Mouse (Mus musculus) limb, embryonic 14.5 days (tissue): ENCODE data around the gene Wnk4. TPM values are rescaled to one million over a fixed set of nuclear protein-coding genes. Genes with fewer than 3 reads are reported as not detected.

Source experiments
- ATAC-seq: fragments of 200-750 bp; cut with Nextera tagmentation; 2 replicates; pipeline ENCODE4 v1.8.0; 2017; ENCODE audit warnings: low read depth, moderate number of reproducible peaks, moderate TSS enrichment; ENCODE audit not compliant: low FRiP score
- DNase-seq: peaks from one replicate; pipeline ENCODE4 v3.0.0-alpha.2; 2015; ENCODE audit warnings: low spot score
- H3K27ac ChIP-seq: fragments of 300-500 bp; sonication (generic); replicated peaks from 2 replicates; pipeline ENCODE4 v1.5.1; 2014; ENCODE audit warnings: low read depth, mild to moderate bottlenecking, low read length, moderate library complexity, mixed read lengths
- H3K27me3 ChIP-seq: fragments of 300-500 bp; sonication (generic); 2 replicates; pipeline ENCODE4 v1.6.1; 2014; ENCODE audit warnings: low read length, mixed read lengths; ENCODE audit not compliant: control insufficient read depth, insufficient read depth
- H3K36me3 ChIP-seq: fragments of 300-500 bp; sonication (generic); 2 replicates; pipeline ENCODE4 v1.6.1; 2014; ENCODE audit warnings: mild to moderate bottlenecking, low read length, moderate library complexity, mixed read lengths; ENCODE audit not compliant: control insufficient read depth, insufficient read depth
- H3K4me1 ChIP-seq: fragments of 300-500 bp; sonication (generic); 2 replicates; pipeline ENCODE4 v1.6.1; 2014; ENCODE audit warnings: antibody characterized with exemption, low read length, mixed read lengths; ENCODE audit not compliant: control insufficient read depth, insufficient read depth
- H3K4me2 ChIP-seq: fragments of 300-500 bp; sonication (generic); replicated peaks from 2 replicates; pipeline ENCODE4 v1.6.1; 2014; ENCODE audit warnings: low read depth, mild to moderate bottlenecking, low read length, moderate library complexity; ENCODE audit not compliant: severe bottlenecking
- H3K4me3 ChIP-seq: fragments of 300-500 bp; sonication (generic); replicated peaks from 2 replicates; pipeline ENCODE4 v1.5.1; 2014; ENCODE audit warnings: low read length
- H3K9ac ChIP-seq: fragments of 300-500 bp; sonication (generic); 2 replicates; pipeline ENCODE4 v1.6.1; 2014; ENCODE audit warnings: mild to moderate bottlenecking, low read depth, low read length, moderate library complexity; ENCODE audit not compliant: severe bottlenecking
- H3K9me3 ChIP-seq: fragments of 300-500 bp; sonication (generic); 2 replicates; pipeline ENCODE4 v1.6.1; 2016; ENCODE audit warnings: low read length; ENCODE audit not compliant: control insufficient read depth
- POLR2A ChIP-seq: fragments of 200-500 bp; IDR thresholded peaks from 2 replicates; pipeline ENCODE4 v1.8.0; 2012; ENCODE audit warnings: inconsistent platforms, mild to moderate bottlenecking, moderate library complexity, borderline replicate concordance; ENCODE audit not compliant: insufficient read depth, insufficient read length; ENCODE audit errors: extremely low read depth
- WGBS: fragments of 180-500 bp; shearing (Covaris S2); extraction: QIAGEN DNeasy Blood & Tissue Kit; methylation state at CpG from one replicate; pipeline ENCODE4 v1.1.7; 2014; 5-methylcytosine and 5-hydroxymethylcytosine counted together
- polyA plus RNA-seq, 2 experiments: library from polyadenylated mRNA; depleted of rRNA in 1 of 2; stranded (reverse) in 1 of 2; unstranded in 1 of 2; fragments of >200 nt; fragmentation: Nextera tagmentation in 1 of 2; extraction: Ambion mirVana in 1 of 2; gene quantifications; 2 replicates each; pipeline versions ENCODE4 v1.2.1 to v1.2.3; 2012 to 2014

Gene Wnk4
- polyA plus RNA-seq, 2 experiments = 10.7 to 14.9 TPM

DNA sequence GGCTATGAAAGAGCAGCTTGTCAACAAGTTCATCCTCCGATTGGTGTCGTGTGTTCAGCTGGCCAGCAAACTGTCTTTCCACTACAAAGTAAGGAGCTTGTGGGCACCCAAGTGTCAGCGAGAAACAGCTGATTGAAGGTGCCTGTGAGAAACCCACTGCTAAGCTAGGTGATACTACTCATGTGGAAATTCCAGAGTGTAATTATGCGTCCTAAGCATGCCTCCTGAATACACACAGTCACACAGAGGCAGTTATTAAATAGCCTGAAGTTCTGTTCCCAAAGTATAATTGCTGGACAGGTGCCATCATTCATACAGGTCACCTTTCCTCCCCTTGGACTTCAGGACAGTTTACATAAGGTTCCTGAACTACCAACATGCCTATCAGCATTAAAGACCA is 23.4 kb downstream of the Wnk4 start:
- WGBS = 70% methylated on average over 4 of the region's 4 CpGs

DNA sequence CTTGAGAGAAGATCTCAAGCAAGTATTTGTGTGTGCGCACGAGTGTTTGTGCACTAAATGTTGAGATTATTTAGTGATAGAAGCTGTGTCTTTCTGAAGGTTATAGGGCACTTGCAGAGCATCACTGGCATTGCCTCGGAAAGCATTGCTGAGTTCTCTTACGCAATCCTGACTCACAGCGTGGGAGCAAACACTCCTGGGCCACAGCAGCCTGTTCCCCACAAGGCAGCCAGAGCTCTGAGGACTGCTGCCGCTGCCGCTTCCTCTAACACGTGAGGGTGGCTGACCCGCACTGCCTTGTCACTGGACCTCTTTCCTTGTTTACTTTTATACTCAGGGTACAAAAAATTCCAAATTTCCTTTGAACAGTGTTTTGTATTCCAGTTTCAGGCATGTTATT is 26.9 kb downstream of the Wnk4 start:
- TF ChIP-seq POLR2A = no peak
- Histone ChIP-seq H3K36me3 (peaks cover 45% of the 10 kb centered on the region), H3K9ac (no peak overlapping the region), H3K27ac (no peak overlapping the region), H3K4me1 (no peaks in the 10 kb centered on the region), H3K27me3 (no peaks in the 10 kb centered on the region), H3K4me2 (no peak overlapping the region), H3K4me3 (no peak overlapping the region), H3K9me3 (no peaks in the 10 kb centered on the region)
- WGBS = 90% methylated on average over 9 of the region's 9 CpGs
- no peak for ATAC-seq
- DNase-seq = no peak

More for the DNA sequence above, 23.4 kb downstream of the Wnk4 start:
- DNase-seq (no peak), ATAC-seq (no peak)
- no peaks in the 10 kb centered on the region for H3K9me3 ChIP-seq
- H3K27me3 ChIP-seq = no peaks in the 10 kb centered on the region
- H3K9ac ChIP-seq = no peak overlapping the region
- H3K4me2 ChIP-seq = no peak overlapping the region
- no peak overlapping the region for H3K4me3 ChIP-seq
- no peak for TF ChIP-seq POLR2A
- peaks cover 4% of the 10 kb centered on the region for H3K4me1 ChIP-seq
- peaks cover 15% of the 10 kb centered on the region for H3K36me3 ChIP-seq
- H3K27ac ChIP-seq = no peak overlapping the region

DNA sequence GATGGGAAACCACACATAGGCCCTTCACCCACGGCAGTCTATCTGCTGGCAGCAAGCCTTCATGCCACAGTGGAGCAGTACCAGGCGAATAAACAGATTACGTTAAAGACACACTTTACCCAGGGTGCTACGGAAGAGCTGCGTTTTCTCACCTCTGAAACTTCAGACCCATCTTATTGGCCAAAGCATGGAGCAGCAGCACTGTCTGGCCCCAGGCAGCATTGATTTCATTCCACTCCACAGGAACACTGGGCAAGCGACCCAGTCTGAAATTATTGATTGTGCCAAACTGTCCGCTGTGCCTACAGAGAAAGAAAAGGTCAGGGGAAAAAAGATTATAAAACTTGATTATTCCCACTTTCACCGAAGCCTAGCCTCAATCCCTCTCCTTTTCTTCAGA is 30.9 kb downstream of the Wnk4 start:
- peaks cover 75% of the 10 kb centered on the region for H3K36me3 ChIP-seq
- 94% methylated on average over 8 of the region's 8 CpGs for WGBS

DNA sequence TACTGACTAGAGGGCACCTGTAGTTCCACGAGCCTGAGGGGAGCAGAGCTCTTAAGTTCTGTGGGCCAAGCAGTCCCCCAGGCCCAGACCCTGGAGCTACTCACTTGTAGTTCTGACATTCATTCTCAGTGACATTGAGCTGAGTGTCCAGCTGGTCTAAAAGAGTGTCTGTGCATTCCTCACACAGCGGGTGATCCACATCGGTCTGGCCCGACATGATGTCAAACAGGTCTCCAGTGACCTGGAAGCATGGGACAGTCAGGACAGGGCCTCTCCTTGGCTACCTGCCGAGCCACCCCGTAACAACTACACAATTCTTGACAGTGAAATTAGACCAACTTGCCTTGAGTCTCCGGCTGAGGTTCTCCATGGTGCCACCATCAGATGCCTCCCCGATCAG is 34.8 kb downstream of the Wnk4 start:
- Histone ChIP-seq H3K27me3 (no peaks in the 10 kb centered on the region), H3K36me3 (peaks cover 76% of the 10 kb centered on the region), H3K9ac (no peak overlapping the region), H3K9me3 (no peaks in the 10 kb centered on the region), H3K4me1 (no peaks in the 10 kb centered on the region), H3K4me2 (no peak overlapping the region), H3K4me3 (no peak overlapping the region), H3K27ac (no peak overlapping the region)
- WGBS = 95% methylated on average over 8 of the region's 8 CpGs
- DNase-seq (no peak), ATAC-seq (no peak)
- no peak for TF ChIP-seq POLR2A

More for the DNA sequence above, 30.9 kb downstream of the Wnk4 start:
- no peaks in the 10 kb centered on the region for H3K27me3 ChIP-seq
- H3K4me1 ChIP-seq = no peaks in the 10 kb centered on the region
- no peak for TF ChIP-seq POLR2A
- no peak overlapping the region for H3K9ac ChIP-seq
- DNase-seq (no peak), ATAC-seq (no peak)
- H3K4me3 ChIP-seq = no peak overlapping the region
- H3K27ac ChIP-seq = no peak overlapping the region
- H3K9me3 ChIP-seq = no peaks in the 10 kb centered on the region
- no peak overlapping the region for H3K4me2 ChIP-seq

DNA sequence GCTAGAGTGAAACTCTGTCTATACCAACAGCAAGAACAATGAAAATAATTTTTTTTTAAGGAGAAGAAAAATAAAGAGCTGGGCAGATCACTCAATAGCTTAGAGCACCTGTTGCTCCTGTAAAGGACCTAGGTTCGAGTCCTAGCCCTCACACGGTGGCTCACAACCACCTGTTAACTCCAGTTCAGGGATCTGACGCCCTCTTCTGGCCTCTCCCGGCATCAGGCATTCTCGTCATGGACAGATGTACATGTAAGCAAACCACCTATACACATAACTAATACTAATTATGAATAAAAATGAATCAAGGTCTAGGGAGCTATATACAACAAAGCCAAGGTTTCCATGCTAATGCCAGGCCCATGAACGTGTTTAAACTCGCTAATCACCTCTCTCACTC is 40.5 kb downstream of the Wnk4 start:
- Histone ChIP-seq H3K36me3 (peaks cover 31% of the 10 kb centered on the region), H3K9me3 (no peaks in the 10 kb centered on the region), H3K27ac (no peak overlapping the region), H3K4me2 (peak overlapping the region; percentile 82), H3K4me3 (peak overlapping the region; percentile 87), H3K9ac (peak overlapping the region; percentile 86), H3K27me3 (no peaks in the 10 kb centered on the region), H3K4me1 (peaks cover 10% of the 10 kb centered on the region)
- no peak for DNase-seq
- TF ChIP-seq POLR2A = no peak
- ATAC-seq = no peak
- WGBS = 59% methylated on average over 7 of the region's 7 CpGs
